Mouse (Mus musculus) heart, embryonic 13.5 days (tissue): ENCODE results near the gene Hdac7. TPM values are rescaled to one million over a fixed set of nuclear protein-coding genes. Genes with fewer than 3 reads are reported as not detected.
A peak's percentile ranks its signal among the peaks of the same experiment; 100 is the strongest.

ENCODE experiments used
- ATAC-seq: fragments of 200-750 bp; cut with Nextera tagmentation; 2 replicates; pipeline ENCODE4 v1.8.0; 2017; ENCODE audit warnings: moderate TSS enrichment; ENCODE audit not compliant: insufficient number of reproducible peaks, low FRiP score, low TSS enrichment; ENCODE audit errors: extremely low read depth
- H3K27ac ChIP-seq: fragments of 300-500 bp; sonication (generic); replicated peaks from 2 replicates; pipeline ENCODE4 v1.5.1; 2015; ENCODE audit warnings: moderate library complexity, mild to moderate bottlenecking, inconsistent platforms
- H3K27me3 ChIP-seq: fragments of 300-500 bp; sonication (generic); replicated peaks from 2 replicates; pipeline ENCODE4 v1.6.1; 2015; ENCODE audit warnings: mild to moderate bottlenecking, inconsistent platforms
- H3K36me3 ChIP-seq: fragments of 300-500 bp; sonication (generic); 2 replicates; pipeline ENCODE4 v1.6.1; 2015; ENCODE audit warnings: mild to moderate bottlenecking, inconsistent platforms
- H3K4me1 ChIP-seq: fragments of 300-500 bp; sonication (generic); 2 replicates; pipeline ENCODE4 v1.6.1; 2015; ENCODE audit warnings: inconsistent platforms
- H3K4me2 ChIP-seq: fragments of 300-500 bp; sonication (generic); 2 replicates; pipeline ENCODE4 v1.6.1; 2015; ENCODE audit warnings: inconsistent platforms, mild to moderate bottlenecking, moderate library complexity
- H3K4me3 ChIP-seq: fragments of 300-500 bp; sonication (generic); 2 replicates; pipeline ENCODE4 v1.5.1; 2015; ENCODE audit warnings: moderate library complexity, mild to moderate bottlenecking, inconsistent platforms
- H3K9ac ChIP-seq: fragments of 300-500 bp; sonication (generic); 2 replicates; pipeline ENCODE4 v1.6.1; 2015; ENCODE audit warnings: inconsistent platforms, mild to moderate bottlenecking, moderate library complexity
- H3K9me3 ChIP-seq: fragments of 300-500 bp; sonication (generic); 2 replicates; pipeline ENCODE4 v1.6.1; 2016; ENCODE audit warnings: inconsistent platforms
- WGBS: fragments of 180-500 bp; shearing (Covaris S2); methylation state at CpG from one replicate; pipeline ENCODE4 v1.1.7; 2015; ENCODE audit warnings: mixed read lengths; 5-methylcytosine and 5-hydroxymethylcytosine counted together
- polyA plus RNA-seq: library from polyadenylated mRNA; unstranded; fragments of >200 nt; fragmentation: Nextera tagmentation; extraction: Ambion mirVana; gene quantifications from 2 replicates; pipeline ENCODE4 v1.2.1, GENCODE M21; 2015

Hdac7 gene
- polyA plus RNA-seq, 1 experiment from 2014 or later, result 23.4 TPM

DNA sequence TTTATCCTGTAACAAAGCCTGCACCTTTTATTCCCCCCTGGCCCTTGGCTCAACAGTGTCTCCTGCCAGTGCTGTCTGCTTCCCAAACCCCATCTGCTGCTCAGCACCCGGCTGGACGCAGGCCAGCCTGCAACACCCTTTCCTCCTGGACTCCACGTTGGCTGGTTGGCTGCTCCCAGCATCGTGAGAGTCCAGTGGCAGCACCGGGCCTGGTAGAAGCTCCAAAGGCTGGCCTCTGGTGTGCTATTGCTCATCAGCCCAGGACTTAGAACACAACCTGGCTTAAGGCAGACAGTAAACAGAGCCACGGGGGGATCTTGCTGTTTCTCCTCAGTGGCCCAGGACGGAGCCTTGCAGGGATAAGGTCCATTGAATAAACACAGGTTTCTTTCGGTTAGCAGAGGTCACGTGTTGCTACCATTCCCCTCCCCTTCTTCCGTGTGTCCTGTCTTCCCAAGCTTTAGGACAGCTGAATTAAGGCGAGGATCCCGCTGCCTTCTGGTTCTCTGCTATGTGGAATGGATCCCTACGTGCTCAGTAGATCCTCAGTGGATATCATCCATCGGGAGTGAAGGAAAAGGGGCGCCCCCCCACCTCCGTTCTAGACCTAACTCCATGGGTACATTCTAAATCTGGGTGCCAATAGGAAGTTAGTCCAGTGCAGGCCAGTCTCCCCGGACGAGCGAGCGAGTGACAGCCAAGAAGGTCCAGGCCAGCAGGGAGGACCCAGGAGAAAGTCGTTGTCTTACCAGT is 30.7 kb downstream of the Hdac7 start:
- Histone ChIP-seq H3K9me3 (no peaks in the 10 kb centered on the region), H3K4me3 (no peak overlapping the region), H3K36me3 (peaks cover 35% of the 10 kb centered on the region), H3K4me2 (no peak overlapping the region), H3K27me3 (no peaks in the 10 kb centered on the region), H3K27ac (peak overlapping the region; percentile 40), H3K4me1 (peaks cover 39% of the 10 kb centered on the region), H3K9ac (peak overlapping the region; percentile 57; the same call in 1 of the 2 replicates)
- 53% methylated on average over 21 of the region's 21 CpGs for WGBS
- no peak for ATAC-seq

DNA sequence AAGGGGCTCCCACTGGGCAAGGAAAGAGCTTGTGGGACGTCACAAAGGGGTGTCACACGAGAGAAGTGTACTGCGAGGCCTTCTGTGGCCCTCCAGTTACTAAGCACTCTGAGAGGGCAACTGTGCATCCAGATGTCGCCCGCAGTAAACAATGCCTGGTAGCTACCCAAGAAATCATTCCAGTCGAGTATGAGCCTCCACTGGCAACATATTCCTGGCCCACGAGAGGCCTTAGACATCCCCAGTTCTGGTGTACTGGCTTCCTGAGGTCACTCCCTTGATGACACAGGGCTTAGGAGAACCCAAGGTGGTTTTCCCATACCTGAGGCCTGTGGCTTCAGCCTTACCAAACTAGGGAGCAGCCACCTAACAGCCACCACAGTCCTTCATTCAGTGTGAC is 31.4 kb downstream of the Hdac7 start:
- 79% methylated on average over 7 of the region's 7 CpGs for WGBS
- Histone ChIP-seq H3K9ac (peak overlapping the region; percentile 57; the same call in 1 of the 2 replicates), H3K4me1 (peaks cover 39% of the 10 kb centered on the region)

DNA sequence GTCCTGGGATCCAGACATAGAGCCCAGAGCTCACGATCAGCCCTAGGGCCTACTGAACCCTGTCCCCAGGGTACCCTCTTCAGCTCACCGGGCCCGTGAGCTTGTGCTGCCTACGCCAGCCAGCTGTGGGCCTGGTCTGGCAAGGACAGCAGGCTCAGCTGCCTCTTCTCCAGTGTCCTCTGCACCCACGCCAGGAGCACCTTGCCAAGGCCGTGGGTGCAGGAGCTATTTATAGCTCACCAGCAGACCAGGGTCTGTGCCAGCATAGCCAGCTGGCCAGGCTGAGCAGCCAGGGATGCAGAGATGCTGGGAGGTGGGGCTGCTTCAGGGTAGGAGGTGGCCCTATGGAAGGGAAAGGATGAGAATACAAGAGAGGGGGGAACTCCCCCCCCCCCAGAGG is 32.2 kb downstream of the Hdac7 start:
- no peaks in the 10 kb centered on the region for H3K27me3 ChIP-seq
- peaks cover 39% of the 10 kb centered on the region for H3K4me1 ChIP-seq
- H3K36me3 ChIP-seq, result peaks cover 50% of the 10 kb centered on the region
- peak overlapping the region; percentile 57 for H3K9ac ChIP-seq
- H3K27ac ChIP-seq, result peak overlapping the region; percentile 65
- H3K9me3 ChIP-seq, result no peaks in the 10 kb centered on the region
- no peak overlapping the region for H3K4me3 ChIP-seq
- ATAC-seq, result no peak
- H3K4me2 ChIP-seq, result no peak overlapping the region
- WGBS, result 62% methylated on average over 6 of the region's 6 CpGs

More for the DNA sequence above, 31.4 kb downstream of the Hdac7 start:
- no peak overlapping the region for H3K4me2 ChIP-seq
- no peaks in the 10 kb centered on the region for H3K9me3 ChIP-seq
- ATAC-seq, result no peak
- H3K4me3 ChIP-seq, result no peak overlapping the region
- H3K36me3 ChIP-seq, result peaks cover 43% of the 10 kb centered on the region
- H3K27ac ChIP-seq, result peak overlapping the region; percentile 65; the same call in 1 of the 2 replicates
- no peaks in the 10 kb centered on the region for H3K27me3 ChIP-seq

DNA sequence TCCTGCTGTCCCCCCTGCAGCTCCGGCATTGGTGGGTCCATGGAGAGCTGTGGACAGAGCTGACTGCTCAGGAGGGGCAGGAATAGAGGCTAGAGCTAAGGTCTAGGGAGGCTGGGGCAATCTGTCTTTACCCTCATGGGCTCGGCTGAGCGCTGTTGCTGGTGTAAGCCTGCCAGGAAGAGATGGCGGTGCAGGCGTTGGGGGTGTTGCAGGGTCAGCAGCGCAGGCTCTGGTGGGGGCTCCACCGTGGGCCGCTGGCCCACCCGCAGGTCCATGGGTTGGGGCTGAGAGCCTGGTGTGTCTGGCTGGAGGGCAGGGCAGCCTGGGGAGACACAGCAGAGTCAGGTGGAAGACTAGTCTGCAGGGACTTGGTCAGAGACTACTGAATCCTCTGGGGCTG is 33.0 kb downstream of the Hdac7 start:
- Histone ChIP-seq H3K4me2 (no peak overlapping the region), H3K4me1 (peaks cover 39% of the 10 kb centered on the region), H3K27me3 (no peaks in the 10 kb centered on the region), H3K36me3 (peaks cover 58% of the 10 kb centered on the region), H3K27ac (no peak overlapping the region), H3K9ac (no peak overlapping the region), H3K4me3 (no peak overlapping the region), H3K9me3 (no peaks in the 10 kb centered on the region)
- 88% methylated on average over 9 of the region's 9 CpGs for WGBS
- no peak for ATAC-seq

DNA sequence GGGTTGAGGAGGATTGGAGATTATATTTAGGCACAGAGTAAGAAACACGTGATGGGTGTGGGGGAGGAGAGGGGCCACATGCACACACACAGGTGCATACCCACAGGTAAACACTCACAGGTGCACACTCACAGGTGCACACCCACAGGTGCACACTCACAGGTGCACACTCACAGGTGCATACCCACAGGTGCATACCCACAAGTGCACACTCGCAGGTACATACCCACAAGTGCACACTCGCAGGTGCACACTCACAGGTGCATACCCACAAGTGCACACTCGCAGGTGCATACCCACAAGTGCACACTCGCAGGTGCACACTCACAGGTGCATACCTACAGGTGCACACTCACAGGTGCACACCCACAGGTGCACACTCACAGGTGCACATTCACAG is 33.9 kb downstream of the Hdac7 start:
- Histone ChIP-seq H3K4me2 (no peak overlapping the region), H3K27me3 (no peaks in the 10 kb centered on the region), H3K27ac (no peak overlapping the region), H3K9me3 (no peaks in the 10 kb centered on the region), H3K4me3 (no peak overlapping the region), H3K4me1 (peaks cover 36% of the 10 kb centered on the region), H3K9ac (no peak overlapping the region), H3K36me3 (peaks cover 56% of the 10 kb centered on the region)
- no peak for ATAC-seq
- 88% methylated on average over 5 of the region's 5 CpGs for WGBS

DNA sequence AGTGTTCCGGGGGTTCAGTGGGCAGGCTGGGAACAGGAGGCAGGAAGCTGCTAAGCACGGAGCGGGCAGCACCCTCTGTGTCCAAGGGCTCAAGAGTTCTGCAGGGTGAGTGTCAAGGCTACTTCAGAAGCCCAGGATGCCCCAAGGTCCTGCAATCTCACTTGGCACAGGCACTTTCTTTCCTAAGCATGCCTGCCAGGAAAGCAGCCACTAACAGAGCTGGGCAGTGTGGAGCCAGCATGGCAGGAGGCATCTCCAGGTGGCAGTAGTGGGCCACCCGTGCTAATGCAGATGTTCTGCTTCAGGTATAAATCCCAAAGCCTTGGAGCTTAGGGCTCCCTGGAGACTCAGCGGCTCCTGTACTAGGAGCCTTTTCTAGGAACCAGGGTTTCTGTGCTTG is 34.4 kb downstream of the Hdac7 start:
- Histone ChIP-seq H3K4me2 (no peak overlapping the region), H3K27ac (no peak overlapping the region), H3K36me3 (peaks cover 60% of the 10 kb centered on the region), H3K4me1 (peaks cover 32% of the 10 kb centered on the region), H3K9ac (no peak overlapping the region), H3K4me3 (no peak overlapping the region), H3K27me3 (no peaks in the 10 kb centered on the region), H3K9me3 (no peaks in the 10 kb centered on the region)
- no peak for ATAC-seq
- 83% methylated on average over 5 of the region's 5 CpGs for WGBS

DNA sequence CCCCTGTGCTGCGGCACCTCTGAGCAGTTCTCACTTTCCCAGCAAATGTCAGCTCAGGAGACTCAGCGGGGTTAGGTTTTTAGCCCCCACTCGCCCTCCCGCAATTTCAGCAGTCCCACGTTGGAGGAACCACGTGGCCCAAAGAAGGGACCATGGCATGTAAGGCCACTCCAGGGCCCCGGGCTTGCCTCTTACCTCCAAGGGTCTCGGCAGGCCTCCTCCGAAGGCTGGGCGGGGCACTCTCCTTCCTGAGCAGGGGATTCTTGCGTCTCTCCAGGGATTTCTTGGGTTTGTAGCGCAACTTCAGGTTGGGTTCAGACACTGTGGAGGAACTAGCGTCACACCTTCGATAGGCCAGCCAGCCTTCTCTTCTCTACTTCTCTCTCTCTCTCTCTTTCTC is 35.1 kb downstream of the Hdac7 start:
- H3K9ac ChIP-seq, result no peak overlapping the region
- ATAC-seq, result no peak
- no peak overlapping the region for H3K4me2 ChIP-seq
- no peaks in the 10 kb centered on the region for H3K9me3 ChIP-seq
- no peak overlapping the region for H3K4me3 ChIP-seq
- 68% methylated on average over 14 of the region's 14 CpGs for WGBS
- H3K27ac ChIP-seq, result no peak overlapping the region
- no peaks in the 10 kb centered on the region for H3K27me3 ChIP-seq
- peaks cover 24% of the 10 kb centered on the region for H3K4me1 ChIP-seq
- H3K36me3 ChIP-seq, result peaks cover 68% of the 10 kb centered on the region

DNA sequence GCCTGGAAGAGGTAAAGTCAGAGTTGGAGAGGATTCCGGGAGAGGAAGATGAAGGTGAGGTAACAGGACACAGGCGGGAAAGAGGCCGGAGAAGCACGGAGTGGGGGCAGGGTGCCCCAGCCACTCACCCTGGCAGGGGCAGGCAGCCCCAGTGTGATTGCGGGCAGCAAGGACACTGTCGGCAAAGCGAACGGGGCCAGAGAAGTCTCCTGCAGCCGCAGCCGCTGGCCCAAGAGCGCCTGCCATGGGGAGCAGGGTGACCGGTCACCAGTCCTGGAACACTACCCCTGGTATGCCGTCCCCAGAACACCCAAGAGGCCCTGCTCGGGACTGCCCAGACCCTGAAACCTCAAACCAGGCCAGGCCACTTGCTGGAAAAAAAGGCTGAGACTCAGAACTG is 35.8 kb downstream of the Hdac7 start:
- 78% methylated on average over 14 of the region's 14 CpGs for WGBS
- Histone ChIP-seq H3K36me3 (peaks cover 69% of the 10 kb centered on the region), H3K4me1 (peaks cover 18% of the 10 kb centered on the region)

DNA sequence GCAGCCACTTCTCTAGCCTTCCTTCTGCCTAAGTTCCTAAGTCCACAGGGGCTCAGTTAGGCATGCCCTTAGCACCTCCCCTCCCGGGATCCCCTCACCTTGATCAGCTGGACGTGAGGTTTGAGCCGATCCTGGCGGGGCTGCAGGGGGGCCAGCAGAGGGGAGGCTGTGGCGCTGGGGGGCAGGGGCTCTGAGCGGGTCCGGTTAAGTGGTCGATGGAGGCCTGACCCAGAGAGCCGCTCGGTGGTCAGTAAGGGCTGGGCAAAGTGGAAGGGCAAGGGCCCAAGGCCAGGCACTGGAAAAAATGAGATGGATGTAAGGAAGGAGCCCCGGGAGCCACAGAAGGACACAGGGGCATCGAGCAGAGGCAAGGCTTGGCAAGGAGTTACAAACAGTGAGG is 36.4 kb downstream of the Hdac7 start:
- no peak overlapping the region for H3K9ac ChIP-seq
- peaks cover 69% of the 10 kb centered on the region for H3K36me3 ChIP-seq
- H3K9me3 ChIP-seq, result no peaks in the 10 kb centered on the region
- WGBS, result 69% methylated on average over 12 of the region's 12 CpGs
- ATAC-seq, result no peak
- no peak overlapping the region for H3K4me3 ChIP-seq
- H3K4me2 ChIP-seq, result no peak overlapping the region
- H3K4me1 ChIP-seq, result peaks cover 13% of the 10 kb centered on the region
- H3K27me3 ChIP-seq, result no peaks in the 10 kb centered on the region
- no peak overlapping the region for H3K27ac ChIP-seq

More for the DNA sequence above, 35.8 kb downstream of the Hdac7 start:
- H3K27ac ChIP-seq, result no peak overlapping the region
- H3K4me2 ChIP-seq, result no peak overlapping the region
- no peaks in the 10 kb centered on the region for H3K27me3 ChIP-seq
- H3K4me3 ChIP-seq, result no peak overlapping the region
- H3K9me3 ChIP-seq, result no peaks in the 10 kb centered on the region
- no peak overlapping the region for H3K9ac ChIP-seq
- no peak for ATAC-seq

DNA sequence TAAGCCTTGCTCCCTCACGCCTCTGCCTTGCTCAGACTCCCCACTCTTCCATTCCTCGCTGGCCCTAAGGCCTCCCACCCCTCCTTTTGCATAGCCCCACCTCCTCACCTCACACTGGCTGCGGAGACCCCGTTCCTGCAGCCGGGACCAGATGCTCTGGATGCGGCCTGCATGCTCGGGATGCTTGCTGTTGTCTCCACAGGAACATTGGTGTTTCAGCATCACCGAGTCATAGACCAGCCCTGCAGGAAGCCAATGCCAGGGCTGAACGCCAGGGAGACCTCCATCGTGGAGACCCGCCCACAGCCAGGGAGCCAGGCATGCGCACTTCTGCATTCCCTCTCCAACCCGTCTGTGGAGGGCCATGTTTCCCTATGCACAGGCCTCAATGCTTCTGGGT is 41.7 kb downstream of the Hdac7 start:
- Histone ChIP-seq H3K27ac (no peak overlapping the region; the same call in 1 of the 2 replicates), H3K9ac (peak overlapping the region; percentile 19; the same call in 1 of the 2 replicates), H3K9me3 (no peaks in the 10 kb centered on the region), H3K4me1 (peaks cover 24% of the 10 kb centered on the region), H3K4me3 (peak overlapping the region; percentile 27), H3K4me2 (peak overlapping the region; percentile 51), H3K27me3 (no peaks in the 10 kb centered on the region), H3K36me3 (peaks cover 83% of the 10 kb centered on the region)
- WGBS, result 24% methylated on average over 13 of the region's 13 CpGs
- no peak for ATAC-seq

DNA sequence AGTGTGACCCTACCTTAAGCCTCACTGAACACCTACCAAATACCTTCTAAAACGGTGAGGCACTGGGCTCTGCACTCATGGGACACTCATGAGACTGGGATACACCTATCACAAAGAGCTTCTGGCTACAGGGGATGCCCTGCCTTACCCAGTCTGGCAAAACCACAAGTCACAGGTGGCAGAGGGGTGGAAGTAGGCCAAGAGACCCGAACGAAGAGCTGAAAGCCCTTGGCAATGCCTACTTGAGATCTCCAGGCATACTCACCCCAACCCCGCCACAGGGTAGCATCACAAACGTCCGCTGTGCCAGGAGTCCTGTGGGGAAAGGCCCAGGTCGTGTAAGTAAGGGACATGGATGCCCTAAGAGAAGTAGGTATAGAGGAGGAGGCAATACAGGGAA is 42.5 kb downstream of the Hdac7 start:
- Histone ChIP-seq H3K9me3 (no peaks in the 10 kb centered on the region), H3K4me3 (no peak overlapping the region), H3K4me1 (peaks cover 24% of the 10 kb centered on the region), H3K27me3 (no peaks in the 10 kb centered on the region), H3K4me2 (no peak overlapping the region), H3K27ac (no peak overlapping the region), H3K36me3 (peaks cover 83% of the 10 kb centered on the region), H3K9ac (no peak overlapping the region)
- no peak for ATAC-seq
- WGBS, result 77% methylated on average over 7 of the region's 7 CpGs

DNA sequence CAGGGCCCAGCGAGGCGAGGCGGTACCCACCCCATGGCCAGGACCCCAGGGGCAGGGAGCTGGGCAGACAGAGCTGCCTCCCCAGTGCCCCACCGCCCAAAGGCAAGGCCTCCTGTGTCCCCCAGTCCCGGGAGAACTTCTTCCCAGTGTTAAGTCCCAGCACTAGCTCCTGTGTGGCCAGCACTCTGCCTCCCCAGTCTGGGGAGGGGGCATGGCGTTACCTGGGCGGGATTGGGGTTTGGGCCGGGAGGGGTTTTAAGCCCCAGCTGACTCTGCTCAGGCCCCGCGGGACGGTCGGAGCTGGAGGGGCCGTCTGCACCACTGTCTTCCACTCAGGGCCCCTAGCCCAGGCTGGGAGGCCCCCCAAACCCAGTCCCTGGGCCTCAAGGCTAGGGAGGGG is 43.4 kb downstream of the Hdac7 start:
- Histone ChIP-seq H3K27me3 (no peaks in the 10 kb centered on the region), H3K4me2 (no peak overlapping the region), H3K4me1 (peaks cover 24% of the 10 kb centered on the region), H3K36me3 (peaks cover 85% of the 10 kb centered on the region), H3K9ac (no peak overlapping the region), H3K9me3 (no peaks in the 10 kb centered on the region), H3K4me3 (no peak overlapping the region), H3K27ac (no peak overlapping the region)
- no peak; the same call in 1 of the 2 replicates for ATAC-seq
- WGBS, result 81% methylated on average over 13 of the region's 13 CpGs
